Mouse (Mus musculus): ENCODE results near the gene Atraid.
A peak's percentile ranks its signal among the peaks of the same experiment; 100 is the strongest.
"Not testable (repeated sequence)": the region's sequence is repeated elsewhere in the genome, so short reads cannot be mapped to it uniquely, and the experiment has no call there.

Gene Atraid

GRCm38 (mm10) chr5:31047848-31048762 is at the start of gene Atraid:
Gene Atraid, plus strand, starts transcription at chr5:31048312.
- DNase-seq = peak; percentile 99

- DNase-seq = no peak
Measured at GRCm38 (mm10) chr5:30999324-30999723, 48.8 kb upstream of the Atraid start.

GRCm38 (mm10) chr5:31000122-31000521 is 48.0 kb upstream of the Atraid start:
- peak; percentile 4 for DNase-seq

GRCm38 (mm10) chr5:31000993-31001392 is 47.1 kb upstream of the Atraid start:
- DNase-seq = no peak

GRCm38 (mm10) chr5:31001560-31001959 is 46.6 kb upstream of the Atraid start:
- no peak for DNase-seq

- DNase-seq = peak; percentile 95
Measured at GRCm38 (mm10) chr5:31004184-31004583, 43.9 kb upstream of the Atraid start.

GRCm38 (mm10) chr5:31012737-31013136 is 35.4 kb upstream of the Atraid start:
- DNase-seq = no peak

- no peak for DNase-seq
Measured at GRCm38 (mm10) chr5:31015913-31016312, 32.2 kb upstream of the Atraid start.

- not testable (repeated sequence) for DNase-seq
Measured at GRCm38 (mm10) chr5:31021790-31022189, 26.3 kb upstream of the Atraid start.

- DNase-seq = no peak
Measured at GRCm38 (mm10) chr5:31022690-31023089, 25.4 kb upstream of the Atraid start.

- no peak for DNase-seq
Measured at GRCm38 (mm10) chr5:31023254-31023653, 24.9 kb upstream of the Atraid start.

- no peak for DNase-seq
Measured at GRCm38 (mm10) chr5:31024641-31025040, 23.5 kb upstream of the Atraid start.

GRCm38 (mm10) chr5:31030926-31031325 is 17.2 kb upstream of the Atraid start:
- no peak for DNase-seq

GRCm38 (mm10) chr5:31031508-31031907 is 16.6 kb upstream of the Atraid start:
- no peak for DNase-seq

- DNase-seq = no peak
Measured at GRCm38 (mm10) chr5:31034669-31035068, 13.4 kb upstream of the Atraid start.

- DNase-seq = not testable (repeated sequence)
Measured at GRCm38 (mm10) chr5:31036556-31036955, 11.6 kb upstream of the Atraid start.

GRCm38 (mm10) chr5:31038171-31038845 is 9.8 kb upstream of the Atraid start:
- DNase-seq = no peak

- no peak for DNase-seq
Measured at GRCm38 (mm10) chr5:31046416-31046815, 1.7 kb upstream of the Atraid start.

- no peak for DNase-seq
Measured at GRCm38 (mm10) chr5:31047074-31047473, 1.0 kb upstream of the Atraid start.

GRCm38 (mm10) chr5:31048763-31049641 is 890 bp downstream of the Atraid start, which contains the start of gene Slc5a6:
Gene Slc5a6, minus strand, starts transcription at chr5:31048924.
- DNase-seq = peak; percentile 73

- DNase-seq = peak; percentile 20
Measured at GRCm38 (mm10) chr5:31050427-31050826, 2.3 kb downstream of the Atraid start.

- DNase-seq = not testable (repeated sequence)
Measured at GRCm38 (mm10) chr5:31053728-31054127, 5.6 kb downstream of the Atraid start.
